Mouse (Mus musculus): ENCODE results near the gene Kmt5b. TPM values are rescaled to one million over a fixed set of nuclear protein-coding genes. Genes with fewer than 3 reads are reported as not detected.

Gene Kmt5b
- polyA plus RNA-seq, 1 experiment from 2014 or later = 35.0 TPM

- ATAC-seq = no peak
- H3K27me3 ChIP-seq = peaks cover 5% of the 10 kb centered on the region
- ChIA-PET CTCF (no interaction called here), POLR2A (interaction anchor here (0.7 kb wide), 1 partner anchor 103 kb away, joined by 3 read pairs; no protein-coding TSS in a partner anchor)
- no peak for DNase-seq (ENCODE audit: low read depth, low spot score)
- TF ChIP-seq CTCF (IDR thresholded peaks at IDR 0.05) = no peak
- in situ Hi-C loops (cut with MboI; ENCODE audit: low pct_unique_long_range_greater_than_20kb) = no loop called here
Observed at GRCm38 (mm10) chr19:3742716-3743115, 24.5 kb upstream of the Kmt5b start.

GRCm38 (mm10) chr19:3743362-3743761 lies 23.9 kb upstream of the Kmt5b start:
- no peaks in the 10 kb centered on the region for H3K27me3 ChIP-seq
- in situ Hi-C loops (cut with MboI; ENCODE audit: low pct_unique_long_range_greater_than_20kb) = no loop called here
- DNase-seq (ENCODE audit: low read depth, low spot score) = no peak
- ATAC-seq = no peak
- TF ChIP-seq CTCF (IDR thresholded peaks at IDR 0.05) = no peak
- ChIA-PET CTCF (no interaction called here), POLR2A (no interaction called here)

- ATAC-seq (no peak), DNase-seq (ENCODE audit: low read depth, low spot score) (no peak)
- ChIA-PET POLR2A (no interaction called here), CTCF (no interaction called here)
- no peaks in the 10 kb centered on the region for H3K27me3 ChIP-seq
- no peak for TF ChIP-seq CTCF (IDR thresholded peaks at IDR 0.05)
- in situ Hi-C loops (cut with MboI; ENCODE audit: low pct_unique_long_range_greater_than_20kb) = no loop called here
Observed at GRCm38 (mm10) chr19:3743851-3744512, 23.2 kb upstream of the Kmt5b start.

- CTCF ChIA-PET = interaction anchor here (1.8 kb wide), 1 partner anchor 8 kb away, joined by 5 read pairs; no protein-coding TSS in a partner anchor
- ATAC-seq (no peak), DNase-seq (ENCODE audit: low read depth, low spot score) (no peak)
- TF ChIP-seq CTCF (IDR thresholded peaks at IDR 0.05) = no peak
- H3K27me3 ChIP-seq = no peaks in the 10 kb centered on the region
- POLR2A ChIA-PET = no interaction called here
- in situ Hi-C loops (cut with MboI; ENCODE audit: low pct_unique_long_range_greater_than_20kb) = no loop called here
Observed at GRCm38 (mm10) chr19:3752621-3753239, 14.5 kb upstream of the Kmt5b start.

GRCm38 (mm10) chr19:3753240-3753633 lies 14.0 kb upstream of the Kmt5b start:
- ChIA-PET CTCF (no interaction called here), POLR2A (no interaction called here)
- peaks cover 1% of the 10 kb centered on the region for H3K27me3 ChIP-seq
- no peak for TF ChIP-seq CTCF (IDR thresholded peaks at IDR 0.05)
- no peak for DNase-seq (ENCODE audit: low read depth, low spot score)
- ATAC-seq = no peak
- in situ Hi-C loops (cut with MboI; ENCODE audit: low pct_unique_long_range_greater_than_20kb) = no loop called here

GRCm38 (mm10) chr19:3753738-3754137 lies 13.5 kb upstream of the Kmt5b start:
- no peak for ATAC-seq
- in situ Hi-C loops (cut with MboI; ENCODE audit: low pct_unique_long_range_greater_than_20kb) = no loop called here
- no peak for TF ChIP-seq CTCF (IDR thresholded peaks at IDR 0.05)
- POLR2A ChIA-PET = no interaction called here
- CTCF ChIA-PET = no interaction called here
- no peak for DNase-seq (ENCODE audit: low read depth, low spot score)
- H3K27me3 ChIP-seq = peaks cover 5% of the 10 kb centered on the region

GRCm38 (mm10) chr19:3757861-3758260 lies 9.4 kb upstream of the Kmt5b start:
- in situ Hi-C loops (cut with MboI; ENCODE audit: low pct_unique_long_range_greater_than_20kb) = no loop called here
- H3K27me3 ChIP-seq = peaks cover 5% of the 10 kb centered on the region
- TF ChIP-seq CTCF (IDR thresholded peaks at IDR 0.05) = no peak
- no peak for DNase-seq (ENCODE audit: low read depth, low spot score)
- CTCF ChIA-PET = interaction anchor here (0.8 kb wide), 1 partner anchor 9 kb away, joined by 3 read pairs; no protein-coding TSS in a partner anchor
- no peak for ATAC-seq
- POLR2A ChIA-PET = no interaction called here

- H3K27me3 ChIP-seq = peaks cover 15% of the 10 kb centered on the region
- POLR2A ChIA-PET = no interaction called here
- CTCF ChIA-PET = interaction anchor here (1.0 to 1.1 kb wide), 2 partner anchors 17 to 26 kb away, joined by 3 to 4 read pairs; no protein-coding TSS in a partner anchor
- ATAC-seq = no peak
- TF ChIP-seq CTCF (IDR thresholded peaks at IDR 0.05) = no peak
- no peak for DNase-seq (ENCODE audit: low read depth, low spot score)
- in situ Hi-C loops (cut with MboI; ENCODE audit: low pct_unique_long_range_greater_than_20kb) = no loop called here
Observed at GRCm38 (mm10) chr19:3765221-3765820, 1.9 kb upstream of the Kmt5b start.

- POLR2A ChIA-PET = no interaction called here
- no peak for TF ChIP-seq CTCF (IDR thresholded peaks at IDR 0.05)
Observed at GRCm38 (mm10) chr19:3766378-3766777, 843 bp upstream of the Kmt5b start.

GRCm38 (mm10) chr19:3767781-3768696 lies 818 bp downstream of the Kmt5b start:
- DNase-seq (ENCODE audit: low read depth, low spot score) (peak; percentile 68), ATAC-seq (peak; percentile 41)
- CTCF ChIA-PET = no interaction called here
- TF ChIP-seq CTCF (IDR thresholded peaks at IDR 0.05) = no peak
- peaks cover 14% of the 10 kb centered on the region for H3K27me3 ChIP-seq
- POLR2A ChIA-PET = interaction anchor here (0.7 to 2.1 kb wide), 8 partner anchors 9 to 739 kb away, joined by 3 to 12 read pairs (median 3); partner anchors contain the start of gene Chka
- in situ Hi-C loops (cut with MboI; ENCODE audit: low pct_unique_long_range_greater_than_20kb) = no loop called here

More at GRCm38 (mm10) chr19:3766378-3766777, 843 bp upstream of the Kmt5b start:
- in situ Hi-C loops (cut with MboI; ENCODE audit: low pct_unique_long_range_greater_than_20kb) = no loop called here
- CTCF ChIA-PET = interaction anchor here (1.1 to 1.8 kb wide), 2 partner anchors 16 to 75 kb away, joined by 3 to 4 read pairs; no protein-coding TSS in a partner anchor
- ATAC-seq (no peak), DNase-seq (ENCODE audit: low read depth, low spot score) (no peak)
- peaks cover 15% of the 10 kb centered on the region for H3K27me3 ChIP-seq
